Mouse (Mus musculus): ENCODE results near the gene Vwc2l.

Vwc2l gene

DNA sequence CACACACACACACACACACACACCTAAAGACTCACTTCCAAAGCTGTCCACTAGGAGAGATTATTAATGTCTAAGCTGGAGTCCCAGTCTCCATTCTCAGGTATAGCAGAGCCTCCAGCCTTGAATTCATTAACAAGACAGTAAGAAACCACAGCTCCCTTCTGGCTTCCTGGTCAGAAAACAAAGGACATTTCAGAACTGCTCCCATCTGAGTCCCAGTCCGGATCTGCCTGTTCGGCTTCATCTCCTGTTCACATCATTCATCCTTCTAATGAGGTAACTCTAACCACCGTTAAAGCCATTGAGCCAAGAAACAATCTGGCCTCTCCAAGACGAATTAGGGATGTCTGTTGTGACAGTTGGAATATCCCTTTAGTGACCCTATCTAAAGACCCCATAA is 185.7 kb downstream of the Vwc2l start:
- no peak for DNase-seq (ENCODE audit: low spot score in 2 of 2)

DNA sequence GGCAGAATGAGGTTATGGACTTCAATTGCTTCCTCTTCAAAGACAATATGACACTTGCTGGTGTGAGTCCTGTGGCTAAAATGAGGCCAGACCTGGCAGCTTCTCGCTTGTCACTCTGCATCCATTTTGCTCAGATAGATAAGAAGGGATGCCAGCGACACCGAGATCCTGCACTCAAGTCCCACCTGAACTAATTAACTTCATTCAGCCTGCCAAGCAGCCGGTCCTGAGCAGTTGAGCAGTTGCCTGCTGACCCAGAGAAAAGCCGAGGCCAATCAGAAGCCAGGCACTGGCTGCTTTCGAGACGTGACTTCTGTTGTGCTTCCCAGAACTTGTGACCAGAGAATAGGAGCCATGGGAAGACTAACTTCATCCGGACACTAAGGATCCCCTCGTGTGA is 187.6 kb downstream of the Vwc2l start:
- no peak for DNase-seq (ENCODE audit: low spot score in 2 of 2)

DNA sequence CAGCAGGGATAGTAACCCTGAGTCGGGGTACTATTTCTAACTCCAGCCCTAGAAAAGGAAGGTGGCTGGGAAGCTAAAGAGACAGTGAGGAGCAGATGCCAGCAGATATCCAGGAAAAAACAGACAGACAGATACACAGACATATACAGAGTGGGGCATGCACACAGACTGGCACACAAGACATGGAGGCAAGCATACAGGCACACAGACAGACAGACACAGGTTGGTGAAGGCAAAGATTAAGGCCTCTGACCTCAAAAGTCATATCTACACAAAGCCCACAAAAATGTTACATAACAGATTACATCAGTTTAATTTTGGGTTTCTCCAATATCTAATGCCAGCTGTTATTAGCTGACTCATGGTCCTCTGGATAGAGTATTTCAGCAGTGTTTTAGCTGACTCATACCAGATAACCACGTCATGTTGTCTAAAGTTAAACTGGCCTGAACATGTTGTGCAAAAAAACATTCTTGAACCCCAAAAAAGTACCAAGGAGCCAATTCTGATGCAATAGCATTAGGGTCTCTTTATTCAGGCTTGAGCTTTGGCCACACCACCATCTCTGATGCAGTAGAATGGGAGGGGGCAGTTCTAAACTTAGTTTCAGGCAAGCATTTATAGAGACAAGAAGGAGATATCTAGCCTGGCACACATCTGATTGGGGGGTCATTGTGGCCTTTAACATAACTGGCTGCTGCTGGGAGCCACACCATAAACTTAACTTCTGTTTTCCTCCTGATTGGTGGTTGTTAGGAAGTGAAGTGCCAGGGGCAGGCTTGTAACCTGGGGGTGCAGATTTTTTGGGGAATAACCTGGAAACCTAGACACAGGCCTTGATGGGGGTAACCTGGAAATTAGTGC is 192.9 kb downstream of the Vwc2l start:
- DNase-seq (ENCODE audit: low spot score in 2 of 2): no peak

DNA sequence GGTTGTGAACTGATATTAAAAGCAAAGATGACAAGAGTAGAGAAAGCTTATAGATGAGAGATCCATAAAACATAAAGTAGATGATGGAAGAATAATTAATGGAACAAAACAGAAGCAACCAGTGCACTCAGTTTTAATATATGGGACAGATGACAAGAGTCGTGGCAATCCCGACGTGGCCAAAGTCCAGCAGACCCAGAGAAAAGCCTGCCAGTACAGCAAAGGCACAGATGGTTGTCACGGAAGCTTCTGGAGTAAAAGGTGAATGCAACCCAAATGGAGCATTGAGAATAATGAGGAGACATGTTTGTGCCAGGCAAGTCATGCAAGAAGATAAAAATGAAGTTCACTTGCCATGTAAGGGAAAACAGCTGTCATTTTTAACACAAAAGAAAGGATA is 207.5 kb downstream of the Vwc2l start:
- no peak for DNase-seq (ENCODE audit: low spot score in 2 of 2)
